Mouse (Mus musculus): ENCODE data around the gene Tcte1. TPM values are rescaled to one million over a fixed set of nuclear protein-coding genes. Genes with fewer than 3 reads are reported as not detected.

Tcte1 gene
- total RNA-seq, 1 experiment from 2014 or later, result not detected

Other genes starting within 250 kb of the Tcte1 start
- 119 and 125 TPM in 2 replicates for gene Cdc5l, start 89.7 kb upstream of the Tcte1 start, total RNA-seq (2017)
- gene Spats1, start 48.0 kb upstream of the Tcte1 start, total RNA-seq (2017), result not detected in 2 replicates
- gene Aars2, start 16.6 kb upstream of the Tcte1 start, total RNA-seq (2017), result 6.9 and 7.8 TPM in 2 replicates
- 0.12 and 0.23 TPM in 2 replicates for gene Tmem151b, start 26.2 kb downstream of the Tcte1 start, total RNA-seq (2017)
- gene Nfkbie, start 32.3 kb downstream of the Tcte1 start, total RNA-seq (2017), result 51.4 and 59.9 TPM in 2 replicates
- 17.7 and 24.6 TPM in 2 replicates for gene Slc35b2, start 40.4 kb downstream of the Tcte1 start, total RNA-seq (2017)
- 535 and 559 TPM in 2 replicates for gene Hsp90ab1, start 49.8 kb downstream of the Tcte1 start, total RNA-seq (2017)
- gene Slc29a1, start 76.2 kb downstream of the Tcte1 start, total RNA-seq (2017), result 3.7 and 5.9 TPM in 2 replicates
- not detected in 2 replicates for gene Mymx, start 78.7 kb downstream of the Tcte1 start, total RNA-seq (2017)
- 1.1 and 1.5 TPM in 2 replicates for gene Capn11, start 135.9 kb downstream of the Tcte1 start, total RNA-seq (2017)
- gene Mrpl14, start 162.9 kb downstream of the Tcte1 start, total RNA-seq (2017), result 6.4 and 11.4 TPM in 2 replicates
- 21.2 and 22.0 TPM in 2 replicates for gene Tmem63b, start 163.5 kb downstream of the Tcte1 start, total RNA-seq (2017)
- not detected in 2 replicates for gene 1600014C23Rik, start 210.4 kb downstream of the Tcte1 start, total RNA-seq (2017)

All from neutrophil, adult 5-6 weeks (primary cell).